Mouse (Mus musculus): Measurements from ENCODE around the gene Coq3. TPM values are rescaled to one million over a fixed set of nuclear protein-coding genes. Genes with fewer than 3 reads are reported as not detected.

Gene Coq3
- polyA plus RNA-seq, 1 experiment from 2014 or later: 16.1 TPM

- peak; percentile 65 for ATAC-seq
- WGBS: 55% methylated on average over 7 of the region's 7 CpGs
- Histone ChIP-seq H3K27ac (ENCODE audit: low read length) (no peak overlapping the region), H3K9ac (replicated peaks; ENCODE audit: low read depth, low read length) (no peak overlapping the region), H3K4me1 (replicated peaks; ENCODE audit: control insufficient read depth, insufficient read depth, low read length) (no peaks in the 10 kb centered on the region), H3K9me3 (ENCODE audit: control insufficient read depth, low read length) (no peaks in the 10 kb centered on the region), H3K4me2 (ENCODE audit: low read length) (no peak overlapping the region), H3K27me3 (replicated peaks; ENCODE audit: control insufficient read depth, insufficient read depth, low read length) (no peaks in the 10 kb centered on the region), H3K36me3 (ENCODE audit: control insufficient read depth, insufficient read depth) (peaks cover 14% of the 10 kb centered on the region), H3K4me3 (replicated peaks; ENCODE audit: low read length) (no peak overlapping the region)
Observed at GRCm38 (mm10) chr4:21957570-21958321, 78.3 kb downstream of the Coq3 start.

Other genes starting within 250 kb of the Coq3 start
- not detected in 2 replicates for gene Prdm13, start 193.7 kb upstream of the Coq3 start, polyA plus RNA-seq (2015; fragmentation: Nextera tagmentation; extraction: Ambion mirVana)
- 68.4 and 68.5 TPM in 2 replicates for gene Ccnc, start 152.0 kb upstream of the Coq3 start, polyA plus RNA-seq (2015; fragmentation: Nextera tagmentation; extraction: Ambion mirVana)
- gene Usp45, start 112.5 kb upstream of the Coq3 start, polyA plus RNA-seq (2015; fragmentation: Nextera tagmentation; extraction: Ambion mirVana): 9.2 and 10.1 TPM in 2 replicates
- gene Tstd3, start 112.5 kb upstream of the Coq3 start, polyA plus RNA-seq (2015; fragmentation: Nextera tagmentation; extraction: Ambion mirVana): 12.1 and 14.9 TPM in 2 replicates
- gene Pnisr, start 32.1 kb upstream of the Coq3 start, polyA plus RNA-seq (2015; fragmentation: Nextera tagmentation; extraction: Ambion mirVana): 197 and 206 TPM in 2 replicates
- 17.4 and 18.3 TPM in 2 replicates for gene Faxc, start 51.7 kb downstream of the Coq3 start, polyA plus RNA-seq (2015; fragmentation: Nextera tagmentation; extraction: Ambion mirVana)